Mouse (Mus musculus): Measurements from ENCODE around the gene C2cd6.

C2cd6 gene

GRCm38 (mm10) chr1:59094705-59095104 is at the start of gene C2cd6:
TSS of gene C2cd6 (minus strand) at chr1:59094900.
- no peak for DNase-seq (ENCODE audit: low spot score in 2 of 2)

GRCm38 (mm10) chr1:59142809-59143208 is 48.1 kb upstream of the C2cd6 start:
- peak; percentile 61 to 68 for DNase-seq (ENCODE audit: low spot score in 2 of 2)

GRCm38 (mm10) chr1:59134419-59134818 is 39.7 kb upstream of the C2cd6 start:
- DNase-seq (ENCODE audit: low spot score in 2 of 2): no peak

- DNase-seq (ENCODE audit: low spot score in 2 of 2): no peak
These were observed 34.2 kb upstream of the C2cd6 start for GRCm38 (mm10) chr1:59128879-59129278.

GRCm38 (mm10) chr1:59125558-59125957 is 30.9 kb upstream of the C2cd6 start:
- no peak for DNase-seq (ENCODE audit: low spot score in 2 of 2)

GRCm38 (mm10) chr1:59119720-59120457 is 25.2 kb upstream of the C2cd6 start, which contains the start of gene Tmem237:
TSS of gene Tmem237 (minus strand) at chr1:59120408.
- DNase-seq (ENCODE audit: low spot score in 2 of 2): peak; percentile 87 to 89

GRCm38 (mm10) chr1:59110524-59110923 is 15.8 kb upstream of the C2cd6 start:
- DNase-seq (ENCODE audit: low spot score in 2 of 2): no peak

- no peak for DNase-seq (ENCODE audit: low spot score in 2 of 2)
These were observed 7.4 kb upstream of the C2cd6 start for GRCm38 (mm10) chr1:59102071-59102470.

- no peak for DNase-seq (ENCODE audit: low spot score in 2 of 2)
These were observed 6.3 kb upstream of the C2cd6 start for GRCm38 (mm10) chr1:59101020-59101419.

- no peak for DNase-seq (ENCODE audit: low spot score in 2 of 2)
These were observed 23.8 kb downstream of the C2cd6 start for GRCm38 (mm10) chr1:59070867-59071266.

- no peak for DNase-seq (ENCODE audit: low spot score in 2 of 2)
These were observed 26.7 kb downstream of the C2cd6 start for GRCm38 (mm10) chr1:59067976-59068375.

GRCm38 (mm10) chr1:59063697-59064096 is 31.0 kb downstream of the C2cd6 start:
- DNase-seq (ENCODE audit: low spot score in 2 of 2): no peak

- DNase-seq (ENCODE audit: low spot score in 2 of 2): no peak
These were observed 37.7 kb downstream of the C2cd6 start for GRCm38 (mm10) chr1:59056955-59057354.

- DNase-seq (ENCODE audit: low spot score in 2 of 2): no peak
These were observed 43.4 kb downstream of the C2cd6 start for GRCm38 (mm10) chr1:59051306-59051705.

GRCm38 (mm10) chr1:59037723-59038122 is 57.0 kb downstream of the C2cd6 start:
- DNase-seq (ENCODE audit: low spot score in 2 of 2): no peak

GRCm38 (mm10) chr1:59021556-59021955 is 73.1 kb downstream of the C2cd6 start:
- no peak for DNase-seq (ENCODE audit: low spot score in 2 of 2)

GRCm38 (mm10) chr1:59009250-59009649 is 85.5 kb downstream of the C2cd6 start:
- peak in 1 of 2 experiments; percentile 14 for DNase-seq (ENCODE audit: low spot score in 2 of 2)
